ENCODE assay signal across 22 mouse cellular contexts in genomic region chr10:75307130-75307529, GRCm38 (mm10). TPM values are rescaled to one million over a fixed set of nuclear protein-coding genes. Genes with fewer than 3 reads are reported as not detected.
DNase-seq lines count a peak whose midpoint lies in the region; ATAC-seq and TF ChIP-seq lines count a peak whose summit lies in the region.
"Had no signal": no experiment of that assay in that cellular context is flagged by ENCODE, and none has a peak within 500 bp of the region (broad histone marks: within the 10 kb centered on the region; RNA-seq: fewer than 3 reads in every experiment).

No protein-coding gene starts in this region.

- peaks cover 11% of the 10 kb centered on the region; the same call in 1 of the 2 replicates for H3K36me3 ChIP-seq in liver, embryonic 11.5 days (ENCODE audit: control insufficient read depth, insufficient read depth, low read length)
- H3K36me3 ChIP-seq in liver, postnatal 0 days (replicated peaks; ENCODE audit: insufficient read depth, low read length): peaks cover 49% of the 10 kb centered on the region
- peaks cover 0 to 33% of the 10 kb centered on the region in 2 experiments; a peak in 2 of 4 replicates for H3K36me3 ChIP-seq in MEL (ENCODE audit: control insufficient read depth in 1 of 2, insufficient read depth in 2 of 2, low read length in 2 of 2)
- H3K36me3 ChIP-seq in liver, embryonic 13.5 days: peaks cover 49% of the 10 kb centered on the region

- peaks cover 34% of the 10 kb centered on the region for H3K4me1 ChIP-seq in liver, embryonic 11.5 days (replicated peaks; ENCODE audit: control insufficient read depth, insufficient read depth, low read length)
- H3K4me1 ChIP-seq in liver, postnatal 0 days (ENCODE audit: insufficient read depth): peaks cover 8% of the 10 kb centered on the region
- peaks cover 17 to 31% of the 10 kb centered on the region in 2 experiments for H3K4me1 ChIP-seq in MEL (ENCODE audit: control insufficient read depth in 1 of 2, insufficient read depth in 2 of 2, low read length in 2 of 2)
- peaks cover 52% of the 10 kb centered on the region for H3K4me1 ChIP-seq in liver, embryonic 13.5 days (replicated peaks)
- peaks cover 5% of the 10 kb centered on the region; the same call in 1 of the 2 replicates for H3K4me1 ChIP-seq in lung, adult 2 months (ENCODE audit: control insufficient read depth, insufficient read depth, low read length)
- H3K4me1 ChIP-seq: embryonic facial prominence, embryonic 12.5 days had no signal

- no peak for TF ChIP-seq RAD21 in MEL (IDR thresholded peaks at IDR 0.05; ENCODE audit: low read depth, low read length)

- no peak overlapping the region for H3K27ac ChIP-seq in liver, embryonic 11.5 days (ENCODE audit: low read depth, low read length)
- H3K27ac ChIP-seq in liver, postnatal 0 days (ENCODE audit: low read depth): no peak overlapping the region
- H3K27ac ChIP-seq in MEL (ENCODE audit: control insufficient read depth, low read depth, low read length): no peak overlapping the region
- no peak overlapping the region for H3K27ac ChIP-seq in liver, embryonic 13.5 days
- H3K27ac ChIP-seq: embryonic facial prominence, embryonic 10.5 days; embryonic facial prominence, embryonic 12.5 days; forebrain, embryonic 13.5 days; forebrain, embryonic 15.5 days had no signal

- H3K9ac ChIP-seq in liver, embryonic 11.5 days (ENCODE audit: low read depth, low read length): no peak overlapping the region
- no peak overlapping the region for H3K9ac ChIP-seq in liver, postnatal 0 days (replicated peaks)
- H3K9ac ChIP-seq in MEL (ENCODE audit: control insufficient read depth, low read depth, low read length, poor library complexity, severe bottlenecking): no peak overlapping the region
- no peak overlapping the region for H3K9ac ChIP-seq in liver, embryonic 13.5 days
- H3K9ac ChIP-seq: embryonic facial prominence, embryonic 12.5 days; forebrain, embryonic 13.5 days; forebrain, embryonic 15.5 days had no signal

- no peak overlapping the region; the same call in 1 of the 2 replicates for H3K4me2 ChIP-seq in liver, embryonic 11.5 days
- no peak overlapping the region for H3K4me2 ChIP-seq in liver, postnatal 0 days (ENCODE audit: low read depth, low read length)
- H3K4me2 ChIP-seq in liver, embryonic 13.5 days: no peak overlapping the region
- H3K4me2 ChIP-seq: embryonic facial prominence, embryonic 12.5 days; forebrain, embryonic 13.5 days; forebrain, embryonic 15.5 days had no signal

- TF ChIP-seq POLR2A in MEL (IDR thresholded peaks at IDR 0.05; ENCODE audit: control insufficient read depth in 1 of 2, insufficient read depth in 1 of 2, low read depth in 1 of 2, low read length in 2 of 2, poor library complexity in 1 of 2): no peak
- no peak for TF ChIP-seq POLR2A in lung, adult 2 months (IDR thresholded peaks at IDR 0.05; ENCODE audit: borderline replicate concordance, extremely low read depth, low read depth, low read length)

- DNase-seq in liver, embryonic 11.5 days (ENCODE audit: low spot score): no peak
- DNase-seq in liver, postnatal 0 days: no peak
- no peak for DNase-seq in MEL (ENCODE audit: low read depth, low spot score)
- DNase-seq in liver, embryonic 13.5 days: no peak
- no peak for DNase-seq in lung, adult 2 months
- no peak for DNase-seq in right cerebral cortex, postnatal 4 days
- DNase-seq in urinary bladder, postnatal 36 days (ENCODE audit: low spot score in 2 of 2): no peak
- DNase-seq: adrenal gland, adult 8-10 months; adrenal gland, postnatal 14 days; adrenal gland, postnatal 36 days; cerebellum, adult 11-12 months; cerebellum, adult 2 months; cerebellum, adult 9-10 months; cerebellum, postnatal 10 days; cerebellum, postnatal 25 days had no signal

- TF ChIP-seq CTCF in liver, postnatal 0 days (IDR thresholded peaks at IDR 0.05; ENCODE audit: low read depth): no peak
- no peak for TF ChIP-seq CTCF in MEL (IDR thresholded peaks at IDR 0.05 in 2 of 3, conservative IDR thresholded peaks at IDR 0.05 in 1 of 3; ENCODE audit: control insufficient read depth in 1 of 3, insufficient read depth in 1 of 3, low read depth in 2 of 3, low read length in 3 of 3, poor library complexity in 1 of 3, severe bottlenecking in 1 of 3)
- no peak for TF ChIP-seq CTCF in lung, adult 2 months (IDR thresholded peaks at IDR 0.05; ENCODE audit: insufficient read depth, low read length)

- ATAC-seq in liver, embryonic 11.5 days (replicated peaks; ENCODE audit: low FRiP score): peak; percentile 66
- ATAC-seq in liver, postnatal 0 days: no peak
- peak; percentile 61 for ATAC-seq in liver, embryonic 13.5 days (ENCODE audit: low read depth)
- ATAC-seq in megakaryocyte progenitor cell, adult 5-6 weeks (replicated peaks; ENCODE audit: poor library complexity): peak; percentile 59
- ATAC-seq: activated CD4-positive, CD25-positive, alpha-beta regulatory T cell, adult 4 months; forebrain, embryonic 13.5 days; forebrain, embryonic 15.5 days; Patski had no signal

- no peaks in the 10 kb centered on the region for H3K79me2 ChIP-seq in MEL (ENCODE audit: control insufficient read depth, insufficient read depth, low read length, poor library complexity)

- TF ChIP-seq EP300 in liver, postnatal 0 days (IDR thresholded peaks at IDR 0.05; ENCODE audit: low read depth): no peak
- peak in 1 of 2 experiments; percentile 57; a peak in 1 of 4 replicates for TF ChIP-seq EP300 in MEL (IDR thresholded peaks at IDR 0.05; ENCODE audit: low read depth in 1 of 2, low read length in 2 of 2)

- 56% methylated on average over 7 of the region's 7 CpGs for WGBS in liver, embryonic 11.5 days
- WGBS in liver, postnatal 0 days (ENCODE audit: insufficient replicate concordance): 60% methylated on average over 7 of the region's 7 CpGs
- WGBS in liver, embryonic 13.5 days (ENCODE audit: insufficient replicate concordance): 33% methylated on average over 7 of the region's 7 CpGs
- WGBS in lung, adult 2 months: 92% methylated on average over 7 of the region's 7 CpGs

- no peaks in the 10 kb centered on the region for H3K9me3 ChIP-seq in liver, embryonic 11.5 days (ENCODE audit: control insufficient read depth, low read length)
- H3K9me3 ChIP-seq in liver, postnatal 0 days (ENCODE audit: low read length): no peaks in the 10 kb centered on the region
- no peaks in the 10 kb centered on the region for H3K9me3 ChIP-seq in MEL (replicated peaks; ENCODE audit: insufficient read depth, low read length)
- H3K9me3 ChIP-seq in liver, embryonic 13.5 days (replicated peaks): no peaks in the 10 kb centered on the region
- H3K9me3 ChIP-seq: embryonic facial prominence, embryonic 10.5 days; embryonic facial prominence, embryonic 12.5 days; forebrain, embryonic 13.5 days; forebrain, embryonic 15.5 days had no signal

- no peaks in the 10 kb centered on the region for H3K27me3 ChIP-seq in liver, embryonic 11.5 days (replicated peaks; ENCODE audit: control insufficient read depth, insufficient read depth, low read length)
- no peaks in the 10 kb centered on the region for H3K27me3 ChIP-seq in liver, postnatal 0 days (ENCODE audit: insufficient read depth, low read length)
- no peaks in the 10 kb centered on the region for H3K27me3 ChIP-seq in MEL (ENCODE audit: control insufficient read depth in 1 of 2, insufficient read depth in 2 of 2, low read length in 2 of 2)
- no peaks in the 10 kb centered on the region for H3K27me3 ChIP-seq in liver, embryonic 13.5 days
- H3K27me3 ChIP-seq: embryonic facial prominence, embryonic 12.5 days; forebrain, embryonic 13.5 days; forebrain, embryonic 15.5 days; Patski had no signal

- H3K4me3 ChIP-seq in liver, embryonic 11.5 days (ENCODE audit: low read depth, low read length): no peak overlapping the region
- H3K4me3 ChIP-seq in liver, postnatal 0 days (ENCODE audit: low read depth, low read length): no peak overlapping the region
- H3K4me3 ChIP-seq in MEL (ENCODE audit: control insufficient read depth in 1 of 2, insufficient read depth in 1 of 2, low read depth in 2 of 2, low read length in 2 of 2): no peak overlapping the region
- no peak overlapping the region for H3K4me3 ChIP-seq in liver, embryonic 13.5 days (replicated peaks)
- no peak overlapping the region for H3K4me3 ChIP-seq in lung, adult 2 months (replicated peaks; ENCODE audit: extremely low read depth, low read depth, low read length)
- H3K4me3 ChIP-seq: embryonic facial prominence, embryonic 10.5 days; embryonic facial prominence, embryonic 12.5 days; forebrain, embryonic 13.5 days; forebrain, embryonic 15.5 days had no signal

TF ChIP-seq in MEL, 35 proteins besides CTCF, POLR2A, EP300 and RAD21:
- TF ChIP-seq TBP (IDR thresholded peaks at IDR 0.05; ENCODE audit: low read depth, low read length) (no peak), TCF12 (IDR thresholded peaks at IDR 0.05; ENCODE audit: low read depth, low read length) (peak; percentile 65; the same call in 1 of the 2 replicates), ETS1 (IDR thresholded peaks at IDR 0.05; ENCODE audit: low read depth, low read length) (peak; percentile 48; the same call in 1 of the 2 replicates)

RNA-seq across cellular contexts. Expression of gene Adora2a, which starts 9.5 kb away (rescaled TPM):
- polyA plus RNA-seq in liver, embryonic 11.5 days (2014; fragmentation: Nextera tagmentation; extraction: Ambion mirVana): 5.1 and 6.0 TPM in 2 replicates
- polyA plus RNA-seq in liver, postnatal 0 days (2015; fragmentation: Nextera tagmentation; extraction: Ambion mirVana): 1.8 and 1.9 TPM in 2 replicates
- not detected in 2 replicates for total RNA-seq in MEL (2012; rRNA removed)
- under 1 TPM in 1 of 2 experiments, not detected in 1; 0.04 TPM for polyA plus RNA-seq in MEL (2012; ENCODE audit: insufficient read depth in 1 of 2, insufficient read length in 2 of 2, low read depth in 1 of 2, low replicate concordance in 2 of 2, missing spikeins in 1 of 2)
- polyA plus RNA-seq in liver, embryonic 13.5 days (2015; fragmentation: Nextera tagmentation; extraction: Ambion mirVana): 1.5 and 1.7 TPM in 2 replicates
- 0.91 and 0.93 TPM in 2 replicates for total RNA-seq in megakaryocyte progenitor cell, adult 5-6 weeks (2015)
- 0.54 and 0.88 TPM in 2 replicates for total RNA-seq in megakaryocyte progenitor cell, adult 5-6 weeks (2017)
- 12.3 and 13.3 TPM in 2 replicates for polyA plus RNA-seq in lung, adult 2 months (2012; rRNA removed)
